Mouse (Mus musculus): Measurements from ENCODE around the gene Tnfsfm13.
"Not testable (repeated sequence)": the region's sequence is repeated elsewhere in the genome, so short reads cannot be mapped to it uniquely, and the experiment has no call there.

The Tnfsfm13 gene

GRCm38 (mm10) chr11:69704613-69705010 lies 8.7 kb upstream of the Tnfsfm13 start:
- no peak for DNase-seq (ENCODE audit: low spot score in 2 of 2)

GRCm38 (mm10) chr11:69703814-69704612 lies 8.1 kb upstream of the Tnfsfm13 start:
- no peak for DNase-seq (ENCODE audit: low spot score in 2 of 2)

DNA sequence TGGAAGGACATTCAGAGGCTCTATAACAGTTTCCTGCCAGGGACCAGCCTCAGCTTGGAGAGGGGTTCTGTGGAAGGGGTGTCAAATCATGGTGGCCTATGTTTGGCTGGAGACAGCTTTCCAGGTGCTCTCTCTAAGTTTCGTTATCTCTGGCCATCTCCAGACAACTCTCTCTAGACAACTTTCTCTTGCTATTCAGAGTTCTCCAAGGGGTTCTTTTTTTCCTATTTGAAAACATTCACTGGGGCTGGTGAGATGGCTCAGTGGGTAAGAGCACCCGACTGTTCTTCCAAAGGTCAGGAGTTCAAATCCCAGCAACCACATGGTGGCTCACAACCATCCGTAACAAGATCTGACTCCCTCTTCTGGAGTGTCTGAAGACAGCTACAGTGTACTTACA lies 7.5 kb upstream of the Tnfsfm13 start:
- not testable (repeated sequence) for DNase-seq (ENCODE audit: low spot score in 2 of 2)

GRCm38 (mm10) chr11:69702886-69703285 lies 7.0 kb upstream of the Tnfsfm13 start:
- not testable (repeated sequence) for DNase-seq (ENCODE audit: low spot score in 2 of 2)

- no peak for DNase-seq (ENCODE audit: low spot score in 2 of 2)
Observed at GRCm38 (mm10) chr11:69699595-69699994, 3.7 kb upstream of the Tnfsfm13 start.

DNA sequence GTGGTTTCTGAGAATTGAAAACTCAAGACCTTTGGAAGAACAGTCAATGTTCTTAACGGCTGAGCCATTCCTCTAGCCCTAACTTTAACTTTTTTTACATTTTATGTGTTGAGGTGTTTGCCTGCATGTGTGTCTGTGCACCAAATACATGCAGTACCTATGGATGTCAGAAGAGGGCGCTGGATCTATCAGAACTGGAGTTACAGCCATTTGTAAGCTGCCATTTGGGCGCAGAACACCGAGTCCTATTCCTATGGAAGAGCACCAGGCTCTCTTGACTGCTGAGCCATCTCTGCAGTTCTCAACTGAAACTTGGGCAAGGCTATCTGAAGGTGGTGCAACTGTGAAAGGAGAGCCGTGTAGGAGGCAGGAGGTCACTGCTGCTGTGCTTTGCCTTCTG lies 2.7 kb upstream of the Tnfsfm13 start:
- DNase-seq (ENCODE audit: low spot score in 2 of 2), result no peak

DNA sequence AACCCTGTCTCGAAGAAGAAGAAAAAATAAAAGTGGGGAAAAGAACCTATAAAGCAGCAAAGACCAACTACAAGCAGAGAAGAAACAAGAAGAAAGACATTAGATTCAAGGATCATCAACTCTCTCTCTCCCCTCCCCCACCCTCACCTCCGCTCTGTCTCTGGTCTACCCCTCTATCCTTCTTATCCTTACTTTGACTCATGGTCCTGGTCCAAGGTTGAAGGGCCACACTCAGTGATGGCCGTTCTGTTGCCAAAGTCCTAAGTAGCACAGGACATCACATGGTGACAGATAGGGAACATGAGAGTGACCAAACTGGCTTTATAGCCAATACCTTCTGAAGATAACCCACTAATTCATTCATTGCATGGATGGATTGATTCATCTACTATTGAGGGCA lies 1.5 kb upstream of the Tnfsfm13 start:
- no peak for DNase-seq (ENCODE audit: low spot score in 2 of 2)

- DNase-seq (ENCODE audit: low spot score in 2 of 2), result peak in 1 of 2 experiments; percentile 65
Observed at GRCm38 (mm10) chr11:69695046-69695360, 895 bp downstream of the Tnfsfm13 start.

DNA sequence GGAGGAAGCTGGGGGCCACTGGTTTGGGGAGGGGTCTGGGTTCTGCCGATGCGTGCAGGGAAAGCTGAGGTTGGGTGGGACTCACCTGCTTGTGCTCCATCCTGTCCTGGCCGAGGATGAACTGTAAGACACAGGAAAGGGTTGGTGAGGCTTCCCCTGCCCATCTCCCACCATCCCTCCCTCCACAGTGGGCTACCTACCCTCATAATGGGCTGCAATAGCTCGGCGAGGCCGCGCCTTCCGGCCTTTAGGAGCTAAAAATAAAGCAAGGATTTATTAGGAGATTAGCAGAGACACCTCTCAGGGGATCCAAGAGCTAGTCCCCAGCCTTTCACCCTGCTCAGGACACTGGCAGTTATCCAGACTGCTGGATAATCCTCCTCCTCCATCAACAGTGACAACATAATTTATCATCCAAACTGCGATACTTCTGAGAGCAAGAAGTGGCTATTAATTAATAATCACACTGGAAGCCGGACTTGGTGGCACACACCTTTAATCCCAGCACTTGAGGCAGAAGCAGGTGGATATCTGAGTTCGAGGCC lies 2.4 kb downstream of the Tnfsfm13 start:
- DNase-seq (ENCODE audit: low spot score in 2 of 2), result no peak

DNA sequence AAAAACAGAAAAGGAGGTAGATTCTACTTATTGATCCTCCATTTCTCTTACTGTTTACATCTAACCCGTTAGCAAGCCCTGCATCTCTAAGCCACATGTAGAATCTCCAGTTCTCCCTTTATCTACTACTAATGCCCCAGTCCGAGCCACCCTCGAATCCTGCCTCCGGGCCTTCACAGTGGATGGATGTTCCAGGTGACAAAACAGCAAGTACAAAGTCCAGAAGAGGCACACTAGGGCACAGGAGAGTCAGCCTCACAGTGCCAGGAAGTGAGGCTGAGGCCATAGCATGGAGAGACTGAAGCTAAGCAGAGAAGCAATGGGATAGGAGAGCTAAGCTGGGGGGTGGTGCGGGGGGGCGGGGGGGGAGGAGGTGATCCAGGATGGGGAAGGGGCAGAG lies 3.0 kb downstream of the Tnfsfm13 start:
- no peak for DNase-seq (ENCODE audit: low spot score in 2 of 2)

DNA sequence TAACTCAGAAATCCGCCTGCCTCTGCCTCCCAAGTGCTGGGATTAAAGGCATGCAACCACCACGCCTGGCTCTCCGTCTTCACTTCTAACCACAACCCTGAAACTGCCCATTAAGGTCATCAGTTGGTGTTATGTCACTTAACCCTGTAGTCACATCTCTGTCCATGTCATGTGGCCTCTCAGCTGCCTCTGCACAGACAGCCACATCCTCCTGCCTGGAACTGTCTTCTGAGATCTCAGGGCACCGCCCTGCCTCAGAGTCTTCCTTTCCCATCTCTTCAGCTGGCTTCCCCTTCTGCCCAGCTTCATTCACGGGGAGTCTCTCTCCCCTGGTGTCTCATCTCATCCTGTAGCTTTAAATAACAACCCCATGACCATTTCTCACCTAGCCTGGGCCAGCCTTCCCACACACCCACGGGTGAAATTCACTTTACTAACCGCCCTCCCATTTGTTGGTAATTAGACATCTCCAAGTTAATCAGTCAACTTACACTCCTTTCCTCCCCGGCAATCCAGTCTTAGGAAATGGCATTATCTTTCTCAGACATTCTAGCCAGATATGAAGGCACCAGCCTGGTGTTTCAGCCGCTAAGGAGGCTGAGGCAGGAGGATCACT lies 3.6 kb downstream of the Tnfsfm13 start:
- DNase-seq (ENCODE audit: low spot score in 2 of 2), result no peak

DNA sequence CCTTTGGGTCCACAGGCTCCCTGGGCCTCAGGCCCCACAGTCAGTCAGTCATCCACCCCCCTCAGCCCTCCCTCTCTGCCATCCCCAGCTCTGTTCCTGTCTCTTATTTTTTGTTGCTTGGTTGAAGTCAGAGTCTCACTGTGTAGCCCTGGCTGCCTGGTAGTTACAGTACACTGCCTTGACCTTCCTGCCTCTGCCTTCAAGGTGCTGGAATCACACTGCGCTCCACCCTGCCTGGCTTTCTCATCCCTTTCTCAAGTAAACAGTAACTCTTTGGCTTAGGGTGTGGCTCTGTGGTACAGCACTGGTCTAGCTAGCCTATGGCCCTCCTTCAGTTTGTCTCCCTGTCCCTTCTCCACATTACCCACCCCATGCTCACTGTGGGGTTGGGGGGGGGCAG lies 6.0 kb downstream of the Tnfsfm13 start:
- no peak for DNase-seq (ENCODE audit: low spot score in 2 of 2)

DNA sequence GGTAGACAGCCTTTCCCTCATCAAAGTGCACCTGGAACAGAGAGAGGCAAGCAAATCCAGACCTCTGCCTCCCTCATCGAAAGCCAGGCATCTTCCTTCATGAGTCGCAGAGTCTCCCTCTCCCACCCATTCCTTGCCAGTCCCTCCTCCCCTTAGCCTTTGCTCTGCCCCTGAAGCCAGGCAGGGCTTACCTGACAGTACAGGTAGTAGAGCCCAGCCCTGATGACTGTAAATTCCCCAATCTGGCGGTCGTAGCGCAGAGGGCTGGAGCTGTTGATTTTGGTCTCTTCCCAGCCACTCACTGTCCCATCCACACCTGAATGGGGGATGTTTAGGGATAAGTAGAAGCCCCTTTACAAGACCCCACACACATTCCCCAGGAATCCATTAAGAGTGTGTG lies 8.8 kb downstream of the Tnfsfm13 start:
- no peak for DNase-seq (ENCODE audit: low spot score in 2 of 2)

GRCm38 (mm10) chr11:69686377-69686776 lies 9.5 kb downstream of the Tnfsfm13 start:
- DNase-seq (ENCODE audit: low spot score in 2 of 2), result no peak

- peak in 1 of 2 experiments; percentile 65 for DNase-seq (ENCODE audit: low spot score in 2 of 2)
Observed at GRCm38 (mm10) chr11:69685526-69686148, 10.3 kb downstream of the Tnfsfm13 start, which contains the start of gene Tnfsf13. TSS of gene Tnfsf13 (minus strand) at chr11:69685784.

DNA sequence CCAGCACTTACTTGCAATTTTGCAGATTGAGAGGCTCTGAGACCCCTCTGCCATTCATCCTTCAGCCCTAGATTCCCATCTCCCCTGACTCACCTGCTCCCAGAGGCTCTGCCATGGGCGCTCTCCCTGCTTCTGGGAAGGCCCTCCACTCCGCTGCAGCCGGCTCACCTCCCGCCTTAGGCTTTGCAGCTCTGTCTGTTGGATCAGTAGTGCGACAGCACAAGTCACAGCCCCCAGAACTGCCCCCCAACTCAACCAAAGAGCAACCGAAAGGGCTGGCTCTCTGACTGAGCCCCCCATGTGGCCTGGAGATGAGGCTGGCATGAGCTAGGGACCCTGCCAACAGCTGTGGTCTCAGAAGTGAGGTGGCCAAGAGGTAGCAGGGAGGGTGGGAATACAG lies 11.0 kb downstream of the Tnfsfm13 start:
- no peak for DNase-seq (ENCODE audit: low spot score in 2 of 2)

DNA sequence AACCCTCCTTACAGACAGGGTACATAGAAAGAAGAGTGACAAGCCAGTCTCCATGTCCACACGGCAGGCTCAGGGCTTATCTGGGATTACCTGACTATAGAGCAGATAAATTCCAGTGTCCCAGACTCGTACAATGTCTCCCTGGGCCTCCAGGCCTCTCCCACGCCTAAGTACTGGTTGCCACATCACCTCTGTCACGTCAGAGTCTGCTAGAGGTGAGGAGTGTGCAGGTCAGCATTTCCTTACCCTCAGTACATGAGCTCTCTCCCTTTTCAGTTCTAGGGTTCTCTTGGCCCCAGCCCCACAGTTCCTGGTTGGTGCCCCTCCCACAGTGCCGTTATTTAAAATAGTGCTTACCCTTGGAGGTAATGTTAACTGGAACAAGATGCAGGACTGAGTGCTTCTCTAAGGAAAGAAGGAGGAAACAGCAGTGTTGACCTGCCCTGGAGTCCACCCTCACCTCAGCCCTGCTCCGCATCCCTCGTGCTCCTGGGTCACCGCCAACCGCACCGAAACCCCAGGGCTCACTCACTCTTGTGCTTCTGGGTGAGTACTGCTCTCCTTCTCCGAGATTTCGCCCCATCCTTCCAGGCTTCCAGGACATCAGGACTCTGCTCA lies 11.7 kb downstream of the Tnfsfm13 start:
- DNase-seq (ENCODE audit: low spot score in 2 of 2), result no peak

GRCm38 (mm10) chr11:69683576-69683975 lies 12.3 kb downstream of the Tnfsfm13 start:
- DNase-seq (ENCODE audit: low spot score in 2 of 2), result no peak

GRCm38 (mm10) chr11:69682840-69683533 lies 12.9 kb downstream of the Tnfsfm13 start:
- DNase-seq (ENCODE audit: low spot score in 2 of 2), result peak; percentile 94 to 96

DNA sequence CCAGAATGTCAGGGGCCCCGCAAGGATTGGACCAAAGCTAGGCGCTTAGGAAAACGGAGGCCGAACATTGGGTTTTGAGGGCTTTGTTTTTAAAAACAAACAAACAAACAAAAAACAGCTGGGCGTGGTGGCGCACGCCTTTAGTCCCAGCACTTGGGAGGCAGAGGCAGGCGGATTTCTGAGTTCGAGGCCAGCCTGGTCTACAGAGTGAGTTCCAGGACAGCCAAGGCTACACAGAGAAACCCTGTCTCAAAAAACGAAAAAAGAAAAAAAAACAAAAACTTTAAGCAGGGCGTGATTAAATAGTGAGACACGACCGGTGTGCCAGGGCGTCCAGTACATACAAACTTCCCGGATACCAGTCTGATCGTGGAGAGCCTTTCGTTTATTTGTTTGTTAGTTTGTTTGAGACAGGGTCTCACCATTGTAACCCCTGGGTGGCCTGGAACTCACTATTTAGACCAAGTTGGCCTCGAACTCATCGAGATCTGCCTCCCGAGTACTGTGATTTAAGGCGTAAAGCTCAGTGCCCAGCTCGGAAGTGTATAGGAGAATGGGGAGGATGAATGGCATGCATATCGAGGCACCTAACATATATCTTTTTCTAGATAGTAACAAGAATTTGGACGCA lies 13.6 kb downstream of the Tnfsfm13 start:
- no peak for DNase-seq (ENCODE audit: low spot score in 2 of 2)

Measured in right cerebral cortex, adult 2 months (tissue).